Mouse (Mus musculus) layer of hippocampus, adult 6 months (tissue): ENCODE measurements around the gene Actl11. TPM values are rescaled to one million over a fixed set of nuclear protein-coding genes. Genes with fewer than 3 reads are reported as not detected.

Source experiments
- long read RNA-seq, 2 experiments: library from polyadenylated mRNA; unstranded; transcript quantifications; one replicate each; pipeline ENCODE4 v2.0.0; 2019 to 2020
- polyA plus RNA-seq: library from polyadenylated mRNA; unstranded; fragments of <200 nt; fragmentation: Nextera tagmentation; gene quantifications from 2 replicates; pipeline ENCODE4 v1.2.3, GENCODE M21; 2021

Gene Actl11
- not detected in 2 replicates for polyA plus RNA-seq
- long read RNA-seq, experiment 1: 0 reads
- long read RNA-seq, experiment 2: 0 reads

DNA sequence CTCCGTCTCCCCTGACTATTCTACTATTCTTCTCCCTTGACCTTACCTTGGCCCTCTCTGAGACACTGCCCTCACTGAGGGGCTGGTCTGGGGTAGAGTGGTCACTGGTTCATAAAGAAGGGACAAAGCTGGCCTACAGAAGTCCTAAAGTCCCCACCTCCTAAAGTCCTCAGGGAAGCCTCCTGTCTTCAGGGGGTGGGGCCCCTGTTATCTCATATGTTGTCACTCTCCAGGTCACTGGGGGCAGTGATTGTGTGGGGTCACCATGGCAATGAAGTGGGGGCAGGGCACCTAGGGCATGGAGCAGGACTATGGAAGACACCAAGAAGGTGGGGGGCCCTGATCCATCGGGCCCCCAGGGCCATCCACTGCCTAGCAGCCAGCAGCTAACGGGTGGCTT is at the start of gene Actl11:
TSS of gene Actl11 (plus strand) at position 301 of the 400 bp plus-strand sequence.

DNA sequence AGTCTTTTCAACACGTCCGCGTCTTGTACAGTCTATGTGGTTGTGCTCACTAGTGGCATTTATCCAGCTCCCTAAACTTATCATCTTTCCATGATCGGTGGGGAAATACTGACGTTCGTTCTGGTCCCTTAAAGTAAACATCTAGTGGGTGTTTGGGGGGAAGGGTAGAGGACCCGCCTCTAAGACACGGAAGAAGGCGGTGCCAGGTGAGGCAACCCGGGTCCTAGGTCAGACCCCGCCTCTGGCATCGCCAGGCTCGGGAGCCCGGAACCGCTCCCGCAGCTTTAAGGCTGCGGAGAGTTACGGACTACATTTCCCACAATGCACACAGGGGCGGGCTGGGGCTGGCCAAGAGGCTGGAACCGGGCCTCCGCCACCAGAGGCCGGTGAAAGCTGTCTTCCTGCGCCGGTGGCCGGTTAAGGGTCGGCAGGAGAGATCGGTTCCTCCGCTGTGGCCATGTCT is 40.4 kb upstream of the Actl11 start, which contains the start of gene Mon1a:
TSS of gene Mon1a (plus strand) at position 348 of the 463 bp plus-strand sequence.

DNA sequence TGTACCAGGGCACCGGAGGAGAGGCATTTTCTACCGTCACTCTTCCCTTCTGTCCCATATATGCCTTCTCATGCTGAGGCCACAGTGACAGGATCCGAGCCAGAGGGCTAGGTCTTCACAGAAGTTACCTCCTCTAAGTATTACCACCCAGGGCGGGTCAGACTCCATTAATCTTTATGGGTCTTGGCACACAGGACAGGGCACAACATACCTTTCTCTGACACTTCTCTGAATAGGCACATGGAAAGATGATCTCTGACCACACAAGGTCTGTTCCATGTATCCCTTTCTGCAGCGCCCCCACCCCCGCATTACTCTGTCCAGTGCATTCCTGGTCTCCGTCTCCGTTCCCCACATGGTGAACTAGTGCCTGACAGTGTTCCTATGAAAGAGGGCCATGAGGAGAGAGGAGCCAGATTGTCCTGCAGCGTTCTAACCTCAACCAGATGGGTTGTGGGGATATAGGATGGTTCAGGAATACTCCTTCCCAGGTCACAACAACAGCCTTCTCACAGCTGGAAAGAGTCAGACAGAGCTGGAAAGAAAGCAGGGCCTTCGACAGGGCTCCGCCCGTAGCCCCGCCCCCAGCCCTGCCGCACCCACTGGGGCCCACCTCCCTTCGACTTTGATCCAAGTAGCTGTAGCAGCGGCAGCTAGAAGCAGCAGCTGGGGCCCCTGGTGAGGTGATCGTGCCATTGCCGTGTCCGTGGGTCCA is 21.9 kb upstream of the Actl11 start, which contains the start of gene Mst1r:
TSS of gene Mst1r (plus strand) at position 622 of the 715 bp plus-strand sequence.

DNA sequence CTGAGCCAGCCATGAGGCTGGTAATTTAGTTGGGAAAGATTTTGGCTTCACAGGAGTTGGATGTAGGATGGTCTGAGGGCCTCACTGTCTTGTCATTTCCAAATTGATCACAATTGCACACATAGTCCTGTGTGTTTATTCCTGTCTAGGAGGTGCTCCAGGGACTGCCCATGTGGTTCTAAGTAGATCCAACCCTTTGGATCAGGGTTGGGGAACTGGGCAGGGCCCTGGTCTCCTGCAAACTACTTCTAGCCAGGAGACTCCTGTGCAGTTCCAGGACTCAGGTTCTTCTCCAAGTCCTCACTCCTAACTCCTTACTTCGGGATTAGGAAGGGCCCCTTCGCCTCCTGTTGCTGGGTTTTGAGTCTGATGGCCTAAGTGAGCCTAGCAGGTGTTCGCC is 7.1 kb downstream of the Actl11 start, which contains the start of gene Camkv:
TSS of gene Camkv (plus strand) at position 301 of the 400 bp plus-strand sequence.

DNA sequence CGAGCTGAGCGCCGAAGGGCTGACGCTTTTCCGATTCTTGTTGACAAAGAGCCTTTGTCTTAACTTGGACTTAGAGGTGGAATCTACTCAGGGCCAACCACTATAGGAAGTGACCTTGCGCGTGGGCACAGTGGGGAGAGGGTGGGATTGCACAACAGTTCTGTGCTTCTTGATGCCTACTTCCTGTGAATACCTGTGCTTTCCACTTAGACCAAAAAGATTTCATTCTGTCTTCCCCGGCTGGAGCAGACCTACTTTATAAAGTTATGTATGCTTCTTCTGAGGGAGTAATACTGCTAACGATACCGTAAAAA is 21.6 kb downstream of the Actl11 start, which contains the start of gene Traip:
TSS of gene Traip (plus strand) at position 215 of the 314 bp plus-strand sequence.

DNA sequence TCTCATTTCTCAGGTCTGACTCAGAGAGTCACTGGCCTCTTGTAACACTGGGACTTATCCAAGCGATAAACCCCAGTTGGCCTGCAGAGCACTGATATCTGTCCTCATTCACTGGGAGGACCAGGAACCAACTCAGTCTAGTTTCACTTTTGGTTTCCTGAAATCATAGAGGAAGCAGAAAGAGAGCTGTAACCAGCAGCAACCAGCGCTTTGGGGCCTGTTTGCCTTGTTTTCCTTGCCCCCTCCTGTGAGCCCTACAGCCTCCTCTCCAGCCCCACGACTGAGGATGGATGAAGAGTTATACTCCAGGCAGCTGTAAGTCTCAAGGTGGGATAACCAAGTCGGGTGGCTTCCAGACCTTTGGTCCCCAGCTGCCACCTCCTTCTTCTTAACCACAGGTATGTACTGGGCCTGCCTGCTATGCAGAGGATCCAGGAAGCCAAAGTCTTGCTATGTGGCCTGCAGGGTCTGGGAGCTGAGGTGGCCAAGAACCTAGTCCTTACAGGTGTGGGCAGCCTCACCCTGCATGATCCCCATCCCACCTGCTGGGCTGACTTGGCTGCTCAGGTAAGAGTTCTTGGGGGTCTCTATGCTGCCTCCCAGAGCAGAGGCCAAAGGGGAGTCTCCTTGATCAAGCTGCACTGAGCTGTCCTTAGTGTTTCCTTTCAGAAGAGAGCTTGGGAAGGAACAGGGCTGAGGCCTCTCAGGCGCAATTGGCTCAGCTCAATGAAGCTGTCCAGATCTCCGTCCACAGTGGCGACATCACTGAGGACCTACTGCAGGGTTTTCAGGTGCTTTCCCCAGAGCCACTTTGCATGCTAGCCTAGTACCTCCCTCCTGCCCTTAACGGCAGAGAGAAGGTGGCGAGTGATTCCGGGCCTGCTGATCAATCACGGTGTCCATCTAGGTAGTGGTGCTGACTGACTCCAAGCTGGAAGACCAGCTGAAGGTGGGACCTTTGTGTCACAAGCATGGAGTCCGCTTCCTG is 47.4 kb downstream of the Actl11 start, which contains the start of gene Uba7:
TSS of gene Uba7 (plus strand) at position 107 of the 988 bp plus-strand sequence.

Other genes starting within 250 kb of the Actl11 start
- gene Gnat1, start 248.8 kb upstream of the Actl11 start, polyA plus RNA-seq: 26.0 and 27.1 TPM in 2 replicates
- 0.31 and 1.1 TPM in 2 replicates for gene Sema3f, start 218.0 kb upstream of the Actl11 start, polyA plus RNA-seq
- 31.9 and 37.2 TPM in 2 replicates for gene Rbm5, start 157.5 kb upstream of the Actl11 start, polyA plus RNA-seq
- 20.0 and 20.5 TPM in 2 replicates for gene Rbm6, start 55.2 kb upstream of the Actl11 start, polyA plus RNA-seq
- 22.7 and 22.9 TPM in 2 replicates for gene Mon1a, start 40.3 kb upstream of the Actl11 start, polyA plus RNA-seq
- 0.25 and 0.41 TPM in 2 replicates for gene Mst1r, start 21.6 kb upstream of the Actl11 start, polyA plus RNA-seq
- gene Camkv, start 7.2 kb downstream of the Actl11 start, polyA plus RNA-seq: 314 and 331 TPM in 2 replicates
- 2.6 and 3.4 TPM in 2 replicates for gene Traip, start 21.7 kb downstream of the Actl11 start, polyA plus RNA-seq
- 3.0 TPM in 2 replicates for gene Uba7, start 47.0 kb downstream of the Actl11 start, polyA plus RNA-seq
- gene Gm20661, start 54.6 kb downstream of the Actl11 start, polyA plus RNA-seq: 0.18 and 0.20 TPM in 2 replicates
- gene Inka1, start 57.4 kb downstream of the Actl11 start, polyA plus RNA-seq: 6.1 and 7.3 TPM in 2 replicates
- gene Cdhr4, start 64.0 kb downstream of the Actl11 start, polyA plus RNA-seq: 4.6 and 7.8 TPM in 2 replicates
- not detected in 2 replicates for gene Gm20662, start 67.9 kb downstream of the Actl11 start, polyA plus RNA-seq
- gene Ip6k1, start 74.0 kb downstream of the Actl11 start, polyA plus RNA-seq: 22.1 and 23.0 TPM in 2 replicates
- gene Gmppb, start 120.8 kb downstream of the Actl11 start, polyA plus RNA-seq: 20.7 and 34.1 TPM in 2 replicates
- gene Amigo3, start 124.7 kb downstream of the Actl11 start, polyA plus RNA-seq: 0.51 and 0.60 TPM in 2 replicates
- not detected in 2 replicates for gene Mst1, start 152.0 kb downstream of the Actl11 start, polyA plus RNA-seq
- gene Rnf123, start 154.9 kb downstream of the Actl11 start, polyA plus RNA-seq: 29.2 TPM in 2 replicates
- gene Apeh, start 166.1 kb downstream of the Actl11 start, polyA plus RNA-seq: 14.8 and 15.5 TPM in 2 replicates